Mouse (Mus musculus) megakaryocyte-erythroid progenitor cell, adult 5-6 weeks (primary cell): ENCODE results near the gene 2700049A03Rik. TPM values are rescaled to one million over a fixed set of nuclear protein-coding genes. Genes with fewer than 3 reads are reported as not detected.
"Not testable (repeated sequence)": the region's sequence is repeated elsewhere in the genome, so short reads cannot be mapped to it uniquely, and the experiment has no call there.

Experiments used
- ATAC-seq: replicated peaks from 2 replicates; pipeline ENCODE4 v1.8.0; 2016; ENCODE audit warnings: mild to moderate bottlenecking, inconsistent platforms; ENCODE audit not compliant: severe bottlenecking, poor library complexity, low FRiP score, low TSS enrichment
- total RNA-seq, 2 experiments: library from RNA; stranded (forward) in 1 of 2; stranded (reverse) in 1 of 2; fragments of 200-1000, 215-1000 nt in 1 of 2; fragments of >200 nt in 1 of 2; fragmentation: Nextera tagmentation in 1 of 2; gene quantifications; 2 replicates each; pipeline ENCODE4 v1.2.3; 2014 to 2017

2700049A03Rik gene
- 17.9 and 23.2 TPM in 2 replicates for total RNA-seq (2014; fragmentation: Nextera tagmentation)
- total RNA-seq (2017), result 12.2 and 14.7 TPM in 2 replicates

- peak; percentile 82 for ATAC-seq
Measured at GRCm38 (mm10) chr12:71136130-71136973, at the start of gene 2700049A03Rik, which contains the start of gene Timm9. TSS of gene 2700049A03Rik (plus strand) at chr12:71136848. TSS of gene Timm9 (minus strand) at chr12:71136684.

GRCm38 (mm10) chr12:71104275-71104674 is 32.4 kb upstream of the 2700049A03Rik start:
- not testable (repeated sequence) for ATAC-seq

GRCm38 (mm10) chr12:71107216-71107771 is 29.4 kb upstream of the 2700049A03Rik start:
- ATAC-seq, result no peak

GRCm38 (mm10) chr12:71111331-71111730 is 25.3 kb upstream of the 2700049A03Rik start, which contains the start of gene Tomm20l:
TSS of gene Tomm20l (plus strand) at chr12:71111428.
- peak; percentile 59 for ATAC-seq

- peak; percentile 83 for ATAC-seq
Measured at GRCm38 (mm10) chr12:71113074-71113473, 23.6 kb upstream of the 2700049A03Rik start.

- ATAC-seq, result peak; percentile 78
Measured at GRCm38 (mm10) chr12:71113675-71114288, 22.9 kb upstream of the 2700049A03Rik start.

- ATAC-seq, result no peak
Measured at GRCm38 (mm10) chr12:71116411-71116810, 20.2 kb upstream of the 2700049A03Rik start.

GRCm38 (mm10) chr12:71122731-71123130 is 13.9 kb upstream of the 2700049A03Rik start:
- ATAC-seq, result 0 out of 2 replicates have a peak, but pooled peaks have one; percentile 30

GRCm38 (mm10) chr12:71123286-71123685 is 13.4 kb upstream of the 2700049A03Rik start:
- ATAC-seq, result no peak

- no peak for ATAC-seq
Measured at GRCm38 (mm10) chr12:71135581-71135980, 1.1 kb upstream of the 2700049A03Rik start.

- ATAC-seq, result peak; percentile 61
Measured at GRCm38 (mm10) chr12:71136974-71137491, 385 bp downstream of the 2700049A03Rik start.

GRCm38 (mm10) chr12:71137686-71138085 is 1.0 kb downstream of the 2700049A03Rik start:
- no peak for ATAC-seq

- no peak for ATAC-seq
Measured at GRCm38 (mm10) chr12:71139258-71139828, 2.7 kb downstream of the 2700049A03Rik start.

GRCm38 (mm10) chr12:71141189-71141588 is 4.5 kb downstream of the 2700049A03Rik start:
- ATAC-seq, result no peak

- peak; percentile 60; the same call in 1 of the 2 replicates for ATAC-seq
Measured at GRCm38 (mm10) chr12:71147641-71148040, 11.0 kb downstream of the 2700049A03Rik start.

- no peak for ATAC-seq
Measured at GRCm38 (mm10) chr12:71148801-71149200, 12.2 kb downstream of the 2700049A03Rik start.

- ATAC-seq, result no peak
Measured at GRCm38 (mm10) chr12:71149456-71149855, 12.8 kb downstream of the 2700049A03Rik start.

- ATAC-seq, result peak; percentile 63
Measured at GRCm38 (mm10) chr12:71150167-71150566, 13.5 kb downstream of the 2700049A03Rik start.

- ATAC-seq, result no peak
Measured at GRCm38 (mm10) chr12:71154979-71155378, 18.3 kb downstream of the 2700049A03Rik start.
